Mouse (Mus musculus) E14TG2a.4 (cell line): Measurements from ENCODE around the gene Elovl5.

Experiments used
- CTCF ChIP-seq: conservative IDR thresholded peaks from 2 replicates; pipeline ENCODE4 v1.5.1; 2014; ENCODE audit warnings: low read length
- POU5F1 ChIP-seq: IDR thresholded peaks from 2 replicates; pipeline ENCODE4 v1.6.1; 2014; ENCODE audit warnings: low read length, borderline replicate concordance

DNA sequence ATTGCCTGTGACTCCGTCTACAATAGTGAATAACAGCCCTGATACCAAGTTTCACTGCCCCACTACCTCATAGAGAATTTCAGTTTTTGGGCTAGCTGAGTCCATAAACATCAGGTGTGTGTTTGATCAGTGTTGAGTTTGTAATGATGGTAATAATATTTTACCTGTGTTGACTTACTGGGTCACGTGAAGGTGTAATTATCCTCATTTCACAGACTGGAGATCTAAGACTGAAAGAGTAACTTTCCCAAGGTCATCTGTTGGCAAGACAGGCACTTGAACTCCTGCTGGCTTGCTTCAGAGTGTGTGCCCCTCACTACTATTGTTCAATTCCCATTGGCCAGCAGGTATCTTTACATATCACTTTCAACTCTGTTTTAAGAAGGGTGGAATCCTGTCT lies 31.1 kb downstream of the Elovl5 start:
- TF ChIP-seq CTCF = no peak
- no peak for TF ChIP-seq POU5F1
